Comparison of ENCODE assay signal across 37 mouse cellular contexts in the genomic region with DNA sequence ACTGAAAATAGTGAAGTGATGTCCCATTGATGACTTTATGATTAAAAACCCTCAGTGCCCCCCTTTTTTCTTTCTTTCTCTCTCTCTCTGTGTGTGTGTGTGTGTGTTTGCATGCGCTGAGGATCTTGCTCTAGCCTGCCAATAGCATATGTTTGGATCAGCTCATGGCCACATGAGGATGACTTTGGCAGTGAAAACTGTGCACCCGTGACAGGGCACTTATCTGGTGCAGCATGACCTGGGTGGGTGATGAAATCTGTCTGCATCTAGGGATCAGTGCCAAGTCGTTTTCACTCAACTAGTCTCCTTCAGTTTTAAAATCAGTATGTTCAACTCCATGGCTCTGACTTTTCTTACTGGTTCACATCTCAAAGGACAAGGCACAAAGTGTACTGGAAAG. TPM values are rescaled to one million over a fixed set of nuclear protein-coding genes. Genes with fewer than 3 reads are reported as not detected.
DNase-seq lines count a peak whose midpoint lies in the region; ATAC-seq lines count a peak whose summit lies in the region.
"Had no signal": no experiment of that assay in that cellular context is flagged by ENCODE, and none has a peak within 500 bp of the region (broad histone marks: within the 10 kb centered on the region; RNA-seq: fewer than 3 reads in every experiment).

No protein-coding gene starts in this region.

- no peaks in the 10 kb centered on the region for H3K4me1 ChIP-seq in hindbrain, embryonic 16.5 days (ENCODE audit: control insufficient read depth, insufficient read depth, low read depth, low read length)
- H3K4me1 ChIP-seq in hindbrain, embryonic 10.5 days (replicated peaks): no peaks in the 10 kb centered on the region
- H3K4me1 ChIP-seq: embryonic facial prominence, embryonic 10.5 days; embryonic facial prominence, embryonic 15.5 days; forebrain, embryonic 12.5 days; kidney, embryonic 15.5 days; liver, embryonic 15.5 days; lung, embryonic 15.5 days; midbrain, embryonic 10.5 days; midbrain, embryonic 15.5 days; neural tube, embryonic 13.5 days; stomach, embryonic 15.5 days had no signal

- H3K27me3 ChIP-seq in hindbrain, embryonic 16.5 days (replicated peaks; ENCODE audit: control insufficient read depth, insufficient read depth, low read length): no peaks in the 10 kb centered on the region
- H3K27me3 ChIP-seq in hindbrain, embryonic 10.5 days (ENCODE audit: insufficient read depth, poor library complexity, severe bottlenecking): no peaks in the 10 kb centered on the region
- H3K27me3 ChIP-seq: embryonic facial prominence, embryonic 15.5 days; forebrain, embryonic 12.5 days; kidney, embryonic 15.5 days; liver, embryonic 15.5 days; lung, embryonic 15.5 days; midbrain, embryonic 15.5 days; neural tube, embryonic 13.5 days; stomach, embryonic 15.5 days had no signal

- WGBS in hindbrain, embryonic 16.5 days: 69% methylated on average over 3 of the region's 3 CpGs
- 80% methylated on average over 3 of the region's 3 CpGs for WGBS in hindbrain, embryonic 10.5 days

- H3K9me3 ChIP-seq in hindbrain, embryonic 16.5 days (ENCODE audit: control insufficient read depth, low read length): peaks cover 2% of the 10 kb centered on the region; the same call in 1 of the 2 replicates
- no peaks in the 10 kb centered on the region for H3K9me3 ChIP-seq in hindbrain, embryonic 10.5 days
- H3K9me3 ChIP-seq: embryonic facial prominence, embryonic 10.5 days; embryonic facial prominence, embryonic 15.5 days; forebrain, embryonic 12.5 days; kidney, embryonic 15.5 days; liver, embryonic 15.5 days; lung, embryonic 15.5 days; midbrain, embryonic 10.5 days; midbrain, embryonic 15.5 days; neural tube, embryonic 13.5 days; stomach, embryonic 15.5 days had no signal

- no peak overlapping the region for H3K27ac ChIP-seq in hindbrain, embryonic 16.5 days (ENCODE audit: low read depth, low read length)
- H3K27ac ChIP-seq in hindbrain, embryonic 10.5 days: no peak overlapping the region
- H3K27ac ChIP-seq: embryonic facial prominence, embryonic 10.5 days; embryonic facial prominence, embryonic 15.5 days; forebrain, embryonic 12.5 days; hindbrain, embryonic 14.5 days; kidney, embryonic 15.5 days; layer of hippocampus, adult 2 months; left cerebral cortex, adult 2 months; liver, embryonic 15.5 days; lung, embryonic 15.5 days; midbrain, embryonic 10.5 days; midbrain, embryonic 15.5 days; neural tube, embryonic 13.5 days; stomach, embryonic 15.5 days had no signal

- no peak overlapping the region for H3K4me2 ChIP-seq in hindbrain, embryonic 16.5 days (ENCODE audit: low read length)
- H3K4me2 ChIP-seq: embryonic facial prominence, embryonic 15.5 days; forebrain, embryonic 12.5 days; heart, embryonic 11.5 days; hindbrain, embryonic 14.5 days; kidney, embryonic 15.5 days; liver, embryonic 15.5 days; lung, embryonic 15.5 days; midbrain, embryonic 15.5 days; neural tube, embryonic 13.5 days; stomach, embryonic 15.5 days had no signal

- no peak overlapping the region for H3K4me3 ChIP-seq in hindbrain, embryonic 16.5 days (ENCODE audit: low read length)
- H3K4me3 ChIP-seq in hindbrain, embryonic 10.5 days: no peak overlapping the region
- H3K4me3 ChIP-seq: embryonic facial prominence, embryonic 10.5 days; embryonic facial prominence, embryonic 15.5 days; forebrain, embryonic 12.5 days; kidney, embryonic 15.5 days; layer of hippocampus, adult 2 months; left cerebral cortex, adult 2 months; liver, embryonic 15.5 days; lung, embryonic 15.5 days; midbrain, embryonic 10.5 days; midbrain, embryonic 15.5 days; myocyte; neural tube, embryonic 13.5 days; stomach, embryonic 15.5 days had no signal

- no peak overlapping the region for H3K9ac ChIP-seq in hindbrain, embryonic 16.5 days (ENCODE audit: low read depth, low read length)
- H3K9ac ChIP-seq: embryonic facial prominence, embryonic 15.5 days; forebrain, embryonic 12.5 days; hindbrain, embryonic 14.5 days; kidney, embryonic 15.5 days; liver, embryonic 15.5 days; lung, embryonic 15.5 days; midbrain, embryonic 15.5 days; neural tube, embryonic 13.5 days; stomach, embryonic 15.5 days had no signal

- peak; percentile 61; the same call in 1 of the 2 replicates for ATAC-seq in hindbrain, embryonic 16.5 days
- ATAC-seq: inflammation-experienced regulatory T-cells, adult 6 months; midbrain, embryonic 15.5 days had no signal

- DNase-seq in hindbrain, embryonic 10.5 days (ENCODE audit: low spot score): no peak
- DNase-seq in ovary, adult 18-20 months (ENCODE audit: low spot score): peak; percentile 6
- no peak for DNase-seq in ovary, postnatal 36 days (ENCODE audit: low spot score)
- DNase-seq in adrenal gland, postnatal 25 days: peak; percentile 18
- no peak for DNase-seq in heart, postnatal 14 days
- DNase-seq: B cell, adult 2 months; cerebellum, adult 11 months; cerebellum, adult 9-10 months; gastrocnemius, postnatal 25 days; heart, adult 11 months; heart, postnatal 4 days; kidney, adult 11 months; kidney, postnatal 25 days; retina, postnatal 1 day; right cerebral cortex, postnatal 14 days had no signal

- intact Hi-C loops in heart, postnatal 14 days (cut with DNase I): no loop called here

- no peaks in the 10 kb centered on the region for H3K36me3 ChIP-seq in hindbrain, embryonic 16.5 days (ENCODE audit: control insufficient read depth, insufficient read depth, low read length)
- no peaks in the 10 kb centered on the region for H3K36me3 ChIP-seq in hindbrain, embryonic 10.5 days
- H3K36me3 ChIP-seq: embryonic facial prominence, embryonic 10.5 days; embryonic facial prominence, embryonic 15.5 days; forebrain, embryonic 12.5 days; kidney, embryonic 15.5 days; liver, embryonic 15.5 days; lung, embryonic 15.5 days; midbrain, embryonic 10.5 days; midbrain, embryonic 15.5 days; neural tube, embryonic 13.5 days; stomach, embryonic 15.5 days had no signal

RNA-seq across cellular contexts. Expression of a gene that starts 12.7 kb away (rescaled TPM):
- 0.09 TPM in 1 of 2 replicates, not detected in the other for polyA plus RNA-seq in hindbrain, embryonic 16.5 days (2015; fragmentation: Nextera tagmentation; extraction: Ambion mirVana)
- 0.21 and 0.34 TPM in 2 replicates for polyA plus RNA-seq in hindbrain, embryonic 10.5 days (2016; fragmentation: Nextera tagmentation; extraction: Ambion mirVana)
- 3.1 TPM in 1 of 2 replicates, not detected in the other for total RNA-seq in adrenal gland, postnatal 25 days (2021)
- total RNA-seq in heart, postnatal 14 days (2021): not detected
- total RNA-seq: gastrocnemius, postnatal 25 days; heart, postnatal 4 days; layer of hippocampus, adult 2 months; layer of hippocampus, postnatal 14 days; left cerebral cortex, adult 2 months; left cerebral cortex, postnatal 36 days; megakaryocyte progenitor cell, adult 5-6 weeks had no signal
- polyA plus RNA-seq: embryonic facial prominence, embryonic 10.5 days; embryonic facial prominence, embryonic 15.5 days; forebrain, embryonic 12.5 days; inflammation-experienced regulatory T-cells, adult 6 months; limb, embryonic 14.5 days; midbrain, embryonic 10.5 days; midbrain, embryonic 15.5 days; myocyte; small intestine, adult 2 months had no signal

RNA-seq across cellular contexts. Expression of a gene that starts 52.4 kb away (rescaled TPM):
- polyA plus RNA-seq in hindbrain, embryonic 16.5 days (2015; fragmentation: Nextera tagmentation; extraction: Ambion mirVana): 8.4 and 9.5 TPM in 2 replicates
- 8.4 and 10.2 TPM in 2 replicates for polyA plus RNA-seq in hindbrain, embryonic 10.5 days (2016; fragmentation: Nextera tagmentation; extraction: Ambion mirVana)
- 7.1 and 8.4 TPM in 2 replicates for total RNA-seq in adrenal gland, postnatal 25 days (2021)
- total RNA-seq in heart, postnatal 14 days (2021): 1 to 10 TPM; 7.4 to 9.3 TPM

Comparison
In these comparisons a context has a peak if more than half of its experiments do, and no peak if none do; other contexts are left out.
1. DNase-seq: peak in ovary, adult 18-20 months (single experiment) and adrenal gland, postnatal 25 days (single experiment); none in hindbrain, embryonic 10.5 days (single experiment), ovary, postnatal 36 days (single experiment) and heart, postnatal 14 days (0 of 2).